Mouse (Mus musculus): ENCODE results near the gene Olfr137. TPM values are rescaled to one million over a fixed set of nuclear protein-coding genes. Genes with fewer than 3 reads are reported as not detected.

The Olfr137 gene
- polyA plus RNA-seq (2015; fragmentation: Nextera tagmentation; extraction: Ambion mirVana), result not detected in 2 replicates

- peaks cover 6% of the 10 kb centered on the region; the same call in 1 of the 2 replicates for H3K9me3 ChIP-seq
- no peak within 1 kb of the TSS for H3K9ac ChIP-seq
- no peak within 1 kb of the TSS for H3K27ac ChIP-seq
- no peaks in the 10 kb centered on the region for H3K4me1 ChIP-seq (replicated peaks)
- H3K36me3 ChIP-seq, result no peaks in the 10 kb centered on the region
- no peaks in the 10 kb centered on the region for H3K27me3 ChIP-seq
- H3K4me2 ChIP-seq, result no peak within 1 kb of the TSS
- H3K4me3 ChIP-seq, result no peak within 1 kb of the TSS
- ATAC-seq (ENCODE audit: low FRiP score), result no peak
These were observed at the start of gene Olfr137 for GRCm38 (mm10) chr17:38307470-38307869. Gene Olfr137 (minus strand): TSS chr17:38307570.

- H3K27ac ChIP-seq, result no peak within 1 kb of the TSS
- ATAC-seq (ENCODE audit: low FRiP score), result no peak
- H3K4me2 ChIP-seq, result no peak within 1 kb of the TSS
- no peaks in the 10 kb centered on the region for H3K36me3 ChIP-seq
- no peaks in the 10 kb centered on the region for H3K4me1 ChIP-seq (replicated peaks)
- no peak within 1 kb of the TSS for H3K9ac ChIP-seq
- H3K4me3 ChIP-seq, result no peak within 1 kb of the TSS
- H3K9me3 ChIP-seq, result peaks cover 5% of the 10 kb centered on the region; the same call in 1 of the 2 replicates
- no peaks in the 10 kb centered on the region for H3K27me3 ChIP-seq
These were observed 22.2 kb upstream of the Olfr137 start, which contains the start of gene Olfr136 for GRCm38 (mm10) chr17:38329531-38329930. Gene Olfr136 (plus strand): TSS chr17:38329831.

- no peak for ATAC-seq (ENCODE audit: low FRiP score)
- Histone ChIP-seq H3K9ac (no peak within 1 kb of the TSS), H3K27me3 (no peaks in the 10 kb centered on the region), H3K4me1 (replicated peaks) (no peaks in the 10 kb centered on the region), H3K27ac (no peak within 1 kb of the TSS), H3K9me3 (0 out of 2 replicates have a peak, but pooled peaks cover 4% of the 10 kb centered on the region), H3K4me3 (no peak within 1 kb of the TSS), H3K4me2 (no peak within 1 kb of the TSS), H3K36me3 (no peaks in the 10 kb centered on the region)
- WGBS, result 78% methylated on average over 1 of the region's 1 CpGs
These were observed 46.6 kb downstream of the Olfr137 start, which contains the start of gene Olfr138 for GRCm38 (mm10) chr17:38260735-38261134. Gene Olfr138 (plus strand): TSS chr17:38261035.

Other genes starting within 250 kb of the Olfr137 start
- not detected in 2 replicates for gene Olfr129, start 247.5 kb downstream of the Olfr137 start, polyA plus RNA-seq (2015; fragmentation: Nextera tagmentation; extraction: Ambion mirVana)
- gene Olfr130, start 243.6 kb downstream of the Olfr137 start, polyA plus RNA-seq (2015; fragmentation: Nextera tagmentation; extraction: Ambion mirVana), result not detected in 2 replicates
- gene Olfr131, start 218.9 kb downstream of the Olfr137 start, polyA plus RNA-seq (2015; fragmentation: Nextera tagmentation; extraction: Ambion mirVana), result not detected in 2 replicates
- gene Olfr132, start 173.0 kb downstream of the Olfr137 start, polyA plus RNA-seq (2015; fragmentation: Nextera tagmentation; extraction: Ambion mirVana), result not detected in 2 replicates
- gene Olfr133, start 162.3 kb downstream of the Olfr137 start, polyA plus RNA-seq (2015; fragmentation: Nextera tagmentation; extraction: Ambion mirVana), result not detected in 2 replicates
- gene Olfr134, start 136.2 kb downstream of the Olfr137 start, polyA plus RNA-seq (2015; fragmentation: Nextera tagmentation; extraction: Ambion mirVana), result not detected in 2 replicates
- not detected in 2 replicates for gene Olfr135, start 103.2 kb downstream of the Olfr137 start, polyA plus RNA-seq (2015; fragmentation: Nextera tagmentation; extraction: Ambion mirVana)
- gene Olfr138, start 46.5 kb downstream of the Olfr137 start, polyA plus RNA-seq (2015; fragmentation: Nextera tagmentation; extraction: Ambion mirVana), result not detected in 2 replicates
- gene Olfr136, start 22.3 kb upstream of the Olfr137 start, polyA plus RNA-seq (2015; fragmentation: Nextera tagmentation; extraction: Ambion mirVana), result not detected in 2 replicates
- gene Esp36, start 112.6 kb upstream of the Olfr137 start, polyA plus RNA-seq (2015; fragmentation: Nextera tagmentation; extraction: Ambion mirVana), result not detected in 2 replicates
- not detected in 2 replicates for gene Esp34, start 246.6 kb upstream of the Olfr137 start, polyA plus RNA-seq (2015; fragmentation: Nextera tagmentation; extraction: Ambion mirVana)